Mouse (Mus musculus): ENCODE data around the gene Fam84a.

Fam84a gene

DNA sequence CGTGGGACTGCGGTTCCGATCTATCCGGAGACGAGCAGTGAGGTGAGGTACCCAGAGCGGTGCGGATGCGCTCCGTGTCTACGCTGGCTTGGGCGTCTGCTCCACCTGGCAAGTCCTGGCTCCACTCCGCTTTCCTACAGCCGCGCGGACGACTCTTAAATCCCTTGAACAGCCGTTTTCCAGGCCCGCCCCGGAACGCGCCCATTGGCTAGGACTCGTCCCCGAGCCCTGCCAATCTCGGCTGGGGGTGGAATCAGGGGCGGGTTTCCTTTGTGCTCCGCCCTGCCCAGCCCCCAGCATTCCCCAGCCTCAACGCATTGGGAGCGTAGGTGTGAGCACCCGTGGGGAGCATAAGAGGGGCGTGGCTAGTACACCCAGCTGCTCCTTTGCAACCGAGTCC, at the start of gene Fam84a:
TSS of gene Fam84a (minus strand) at position 134 of the 400 bp plus-strand sequence.
- DNase-seq = peak in 1 of 2 experiments; percentile 5

DNA sequence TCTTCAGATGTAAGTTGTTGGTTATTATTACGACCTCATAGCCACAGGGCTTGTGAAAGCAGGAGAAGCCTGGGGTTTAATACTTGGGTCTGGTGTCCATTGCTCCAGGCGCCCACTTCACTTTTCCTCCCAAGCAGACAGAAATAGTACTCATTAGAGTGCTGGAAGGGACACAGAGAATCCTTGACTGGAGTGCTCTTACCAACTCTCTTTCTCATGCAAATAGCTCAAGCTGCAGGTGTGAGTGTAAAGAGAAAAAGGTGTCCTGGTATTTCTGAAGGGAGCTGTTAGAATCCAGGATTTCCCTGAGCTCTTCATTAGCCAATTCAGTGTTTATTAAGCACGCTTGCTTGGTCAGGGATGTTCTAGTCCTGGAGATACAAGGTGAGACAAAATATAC, 43.6 kb upstream of the Fam84a start:
- no peak for DNase-seq

DNA sequence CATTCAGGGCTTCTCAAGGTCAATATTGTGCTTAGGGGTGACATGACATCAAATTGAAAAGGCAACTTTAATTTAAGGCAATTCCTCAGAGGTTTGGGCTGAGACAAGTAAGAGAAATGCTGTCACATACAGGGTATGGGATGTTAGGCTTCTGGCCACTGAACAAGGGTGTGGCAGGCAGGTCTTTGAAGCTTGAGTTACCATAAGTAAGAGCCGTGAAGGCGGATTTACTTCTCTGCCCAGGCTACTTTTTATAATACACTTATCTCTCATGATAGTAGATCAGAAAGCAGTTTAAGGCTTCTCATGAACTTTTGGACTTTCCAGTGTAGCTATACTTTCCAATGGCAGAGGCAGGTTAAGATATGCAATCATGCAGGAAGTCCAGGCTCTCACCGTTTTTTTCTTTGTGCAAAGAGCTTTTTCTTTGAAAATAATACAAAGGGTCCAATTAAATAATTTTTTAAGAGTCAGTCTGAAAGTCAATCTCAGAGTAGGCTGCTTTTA, 34.9 kb upstream of the Fam84a start:
- no peak for DNase-seq

DNA sequence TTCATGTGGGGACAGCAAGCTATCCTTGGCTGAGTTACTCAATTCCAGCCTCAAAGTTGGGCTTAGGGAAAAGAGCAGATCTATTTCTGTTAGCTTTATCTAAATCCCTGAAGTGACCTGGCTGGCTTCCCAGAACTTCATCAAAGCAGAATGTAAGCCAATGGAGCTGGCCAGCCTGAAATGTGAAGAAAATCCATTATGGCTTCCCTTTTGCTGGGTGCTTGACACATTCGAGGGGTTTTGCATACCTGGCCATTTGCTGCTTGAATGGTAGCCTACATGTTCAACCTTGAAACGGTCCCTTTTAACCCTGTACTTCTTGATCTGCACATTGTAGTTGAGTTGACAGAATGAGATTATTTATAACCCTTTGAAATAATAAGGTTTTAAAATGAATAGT, 13.9 kb upstream of the Fam84a start:
- DNase-seq = no peak

DNA sequence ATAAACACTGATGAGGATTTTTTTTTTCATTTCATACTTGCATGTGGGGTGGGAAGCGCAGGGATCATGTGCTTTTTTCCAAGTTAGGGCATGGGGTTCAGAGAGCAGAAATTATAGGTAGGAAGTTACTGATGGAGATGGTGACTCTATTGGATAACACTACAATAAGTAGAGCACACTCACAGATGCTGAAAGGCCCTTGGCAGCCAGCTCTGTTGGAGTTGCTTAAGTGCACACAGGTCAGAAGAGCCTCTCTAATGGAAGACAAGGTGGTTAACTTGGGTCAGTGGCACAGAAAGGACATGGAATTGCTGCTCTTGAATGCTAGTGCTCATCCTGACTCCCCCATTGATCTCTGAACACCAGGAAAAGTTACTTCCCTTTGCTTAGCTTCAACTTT, 13.1 kb upstream of the Fam84a start:
- DNase-seq = no peak

DNA sequence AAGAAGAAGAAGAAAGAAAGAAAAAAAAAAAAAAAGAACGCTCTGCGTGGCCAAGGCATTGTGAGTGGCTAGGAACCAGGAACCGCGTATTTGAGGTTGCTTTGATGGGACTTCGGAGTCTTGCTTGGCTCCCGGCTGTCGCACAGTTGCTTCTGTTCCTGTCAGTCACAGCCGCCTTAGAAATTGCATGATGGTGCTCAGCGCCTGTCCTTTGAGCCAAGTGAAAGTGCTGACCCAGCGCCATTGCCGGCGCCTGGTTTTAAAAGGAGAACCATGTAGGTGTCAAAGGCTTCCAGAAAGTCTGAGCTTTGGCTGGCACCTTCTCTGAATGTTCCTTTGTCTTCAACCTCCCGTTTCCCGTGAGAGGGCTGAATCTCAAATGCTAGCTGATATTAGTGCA, 572 bp upstream of the Fam84a start:
- DNase-seq = no peak

DNA sequence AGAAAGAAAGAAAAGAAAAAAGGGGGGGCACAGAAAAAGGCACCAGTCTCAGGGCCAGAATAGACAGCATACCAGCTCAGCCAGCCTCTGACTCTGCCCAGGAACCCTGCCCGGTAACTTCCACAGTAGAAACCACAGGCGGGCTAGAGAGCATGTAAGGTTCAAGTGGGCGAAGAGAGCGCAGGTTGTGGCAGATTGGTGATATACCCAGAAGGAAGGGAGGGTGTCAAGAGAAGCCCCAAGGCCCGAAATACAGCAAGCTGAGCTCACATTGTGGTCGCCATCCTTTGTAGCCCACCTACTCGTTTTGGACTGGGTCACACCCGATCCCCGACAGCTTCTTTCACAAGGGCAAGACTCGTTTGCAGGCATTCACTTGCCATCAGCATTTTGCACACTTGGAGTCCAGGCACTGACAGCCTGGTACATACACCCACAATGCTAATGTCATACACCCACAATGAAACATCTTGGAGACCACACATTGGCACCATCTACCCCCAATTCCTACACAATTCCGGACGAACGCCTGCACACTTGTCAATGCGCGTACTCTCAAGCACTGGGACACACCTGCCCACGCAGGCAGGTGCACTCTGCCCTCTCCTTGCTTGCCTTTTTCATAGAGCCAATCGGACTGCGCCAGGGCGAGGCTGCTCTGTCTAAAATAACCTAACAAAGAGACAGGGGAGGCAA, 770 bp downstream of the Fam84a start:
- no peak for DNase-seq

DNA sequence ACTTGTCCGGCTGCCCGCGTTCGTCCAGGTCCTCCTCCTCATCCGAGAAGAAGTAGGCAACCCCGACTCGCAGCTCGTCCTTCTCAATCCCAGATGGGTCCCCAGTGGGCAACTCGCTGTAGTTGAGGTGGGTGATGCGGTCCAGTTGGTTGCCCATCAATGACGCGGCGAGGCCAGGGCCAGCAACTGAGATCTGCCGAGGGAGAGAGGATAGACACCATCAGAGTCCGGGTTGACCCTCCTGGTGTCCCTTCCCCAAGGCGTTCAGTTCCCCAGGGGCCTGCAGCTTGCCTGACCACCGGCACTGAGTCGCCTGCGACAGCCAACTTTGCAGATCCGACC, 1.3 kb downstream of the Fam84a start:
- no peak for DNase-seq

DNA sequence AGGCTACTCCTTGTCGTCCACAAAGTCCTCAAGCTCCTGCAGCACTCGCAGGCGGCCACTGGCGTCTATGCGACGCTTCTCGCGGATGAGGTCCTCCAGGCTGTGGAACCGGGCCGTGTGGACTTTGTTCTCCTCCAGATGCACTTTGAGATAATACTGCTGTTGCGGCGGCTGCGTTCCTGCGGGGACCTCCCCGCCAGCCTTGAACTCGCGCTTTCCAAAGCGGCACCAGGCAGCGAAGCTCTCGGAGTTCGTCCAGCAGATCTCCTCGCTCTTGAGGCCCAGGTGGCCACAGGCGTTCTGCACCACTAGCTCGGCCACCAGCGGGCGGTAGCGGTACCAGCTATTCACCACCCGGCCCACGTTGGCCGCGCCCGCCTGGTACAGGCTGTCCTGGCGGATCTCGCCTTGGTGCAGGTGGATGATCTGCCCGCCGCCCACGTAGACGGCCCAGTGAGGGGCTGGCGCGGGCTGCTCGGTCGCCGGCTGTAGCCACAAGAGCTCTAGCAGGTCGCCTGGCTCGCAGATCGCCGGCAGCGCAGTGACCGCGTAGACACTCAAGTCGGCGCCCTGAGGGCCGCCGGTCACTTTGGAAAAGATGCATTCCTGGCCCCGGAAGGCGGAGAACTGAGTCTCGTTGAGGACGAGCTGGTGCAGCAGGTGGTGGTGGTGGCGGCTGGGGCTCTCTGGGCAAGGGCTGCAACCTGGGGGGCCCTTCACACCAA, 1.8 kb downstream of the Fam84a start:
- peak in 1 of 2 experiments; percentile 6 for DNase-seq

DNA sequence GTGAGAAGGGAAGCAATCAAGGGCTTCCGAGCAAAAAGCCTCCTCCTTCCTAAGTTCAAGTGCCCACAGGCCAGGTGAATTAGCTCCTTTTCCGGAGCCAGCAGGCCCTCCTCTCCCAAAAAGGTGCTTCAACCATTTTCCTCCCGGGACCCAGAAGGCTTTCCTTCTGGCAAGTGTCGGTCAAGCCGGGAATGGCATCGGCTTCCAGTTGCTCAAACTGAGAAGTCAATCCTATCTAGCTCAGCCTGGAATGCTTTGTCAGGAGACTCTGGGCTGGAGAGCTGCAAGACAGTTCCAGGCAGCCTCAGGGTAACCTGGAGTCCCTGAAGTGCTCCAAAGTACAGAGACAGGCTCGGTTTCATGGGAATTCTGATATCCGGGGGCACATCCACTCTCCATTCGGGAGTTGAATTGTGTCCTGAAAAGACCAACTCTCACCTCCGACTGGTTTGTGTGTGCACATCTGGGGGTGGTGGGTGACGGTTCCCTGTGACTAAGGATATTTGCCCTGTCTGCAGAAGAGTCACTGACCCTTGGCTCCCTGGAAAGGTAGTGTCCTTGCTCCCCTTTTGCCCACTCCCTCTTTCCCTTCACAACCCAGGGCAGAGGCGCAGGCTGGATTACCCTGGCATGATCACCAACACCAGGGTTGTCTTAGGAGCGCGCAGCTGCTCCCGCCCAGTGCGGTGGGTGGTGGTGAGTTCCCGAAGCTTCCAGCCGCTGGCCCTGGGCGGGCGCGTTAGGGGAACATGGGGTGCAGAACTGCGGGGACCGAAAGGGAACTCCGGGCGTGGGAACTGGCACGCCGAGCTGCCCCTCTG, 2.6 kb downstream of the Fam84a start:
- DNase-seq = no peak

DNA sequence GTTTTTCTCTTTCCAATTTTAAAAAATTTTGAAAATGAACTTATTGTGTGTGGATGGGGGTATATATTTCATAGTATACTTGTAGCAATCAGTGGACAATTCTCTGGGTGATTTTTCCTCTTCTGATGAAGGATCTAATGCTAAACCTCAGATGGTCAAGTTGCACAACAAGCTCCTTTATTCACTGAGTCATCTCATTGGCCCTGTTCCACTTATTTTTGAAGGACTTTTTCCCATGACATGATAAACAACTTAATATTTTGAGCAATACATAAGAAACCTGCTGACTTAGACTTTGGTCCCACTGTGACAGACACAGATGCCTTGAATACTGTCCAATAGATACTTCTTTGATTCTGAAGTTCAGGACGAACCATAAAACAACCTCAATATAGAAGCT, 14.8 kb downstream of the Fam84a start:
- DNase-seq = no peak

DNA sequence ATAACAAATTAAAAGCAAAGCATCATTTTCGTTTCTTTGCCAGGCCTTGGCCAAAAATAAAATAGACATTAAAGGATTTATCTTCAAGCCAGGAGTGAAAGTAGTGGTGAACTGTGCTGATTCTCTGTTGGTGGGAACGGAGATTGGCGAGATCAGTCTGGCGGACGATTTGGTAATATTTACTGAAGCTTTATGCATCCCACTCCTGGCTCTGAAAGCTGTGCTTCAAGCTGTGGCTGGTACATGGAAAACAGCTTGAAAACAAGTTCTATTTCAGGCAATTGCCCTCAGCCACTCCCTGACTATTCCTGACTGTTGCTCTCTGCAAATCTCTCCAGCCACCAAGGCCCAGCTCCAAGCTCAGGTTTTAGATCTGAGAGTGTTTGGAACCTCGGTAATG, 37.1 kb downstream of the Fam84a start:
- no peak for DNase-seq

DNA sequence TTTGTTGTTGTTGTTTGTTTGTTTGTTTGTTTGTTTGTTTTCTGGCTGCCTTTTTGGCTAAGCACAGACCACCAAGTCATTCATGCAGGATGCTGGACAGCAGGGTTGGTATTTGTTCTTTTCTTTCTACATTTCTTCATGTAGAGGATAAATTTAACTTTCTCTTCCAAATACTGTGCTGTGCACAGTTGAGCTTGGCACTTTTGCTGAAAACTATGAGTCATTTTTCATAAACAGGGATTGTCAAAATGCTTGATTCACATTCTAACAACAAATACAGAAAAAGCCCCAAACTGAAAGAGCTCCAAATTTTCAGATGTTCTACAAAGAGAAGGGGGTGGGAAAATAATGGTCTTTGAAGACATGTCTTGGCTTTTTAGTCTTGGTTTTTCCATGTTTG, 54.9 kb downstream of the Fam84a start:
- no peak for DNase-seq
